In the genomic region with DNA sequence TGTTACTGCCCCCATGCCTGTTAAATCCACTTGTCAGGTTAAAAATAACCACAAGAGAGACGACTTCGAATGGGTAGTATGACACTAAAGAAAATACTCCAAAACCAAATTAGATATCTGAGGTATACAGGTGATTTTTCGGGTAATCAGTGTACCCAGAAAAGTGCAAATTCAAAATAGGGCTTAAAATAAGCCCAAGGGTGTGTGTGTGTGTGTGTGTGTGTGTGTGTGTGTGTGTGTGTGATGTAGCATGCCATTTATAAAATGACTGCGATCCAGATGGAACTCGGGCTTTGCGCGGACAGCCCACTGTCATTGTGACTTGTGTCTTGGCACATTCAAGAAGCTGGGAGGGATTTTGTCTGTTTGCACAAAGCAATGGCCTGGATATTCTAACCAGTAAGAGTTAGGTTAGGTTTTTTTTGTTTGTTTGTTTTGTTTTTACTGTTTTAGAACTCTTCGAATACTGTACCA, we compare ENCODE assay signal across 8 mouse cellular contexts. TPM values are rescaled to one million over a fixed set of nuclear protein-coding genes. Genes with fewer than 3 reads are reported as not detected.
DNase-seq lines count a peak whose midpoint lies in the region; ATAC-seq lines count a peak whose summit lies in the region.

No protein-coding gene starts in this region.

- H3K27ac ChIP-seq in kidney, embryonic 14.5 days (ENCODE audit: low read depth, low read length) = peak overlapping the region; percentile 97
- peak overlapping the region; percentile 95 for H3K27ac ChIP-seq in forebrain, embryonic 12.5 days
- H3K27ac ChIP-seq in kidney, embryonic 16.5 days (ENCODE audit: low read length) = peak overlapping the region; percentile 99

- no peak for DNase-seq in kidney, adult 18-20 months
- DNase-seq in T-cell, adult 2 months (ENCODE audit: low spot score) = peak; percentile 6
- peak; percentile 18 to 51 for DNase-seq in lung, postnatal 4 days
- DNase-seq in thymus, postnatal 10 days (ENCODE audit: low spot score in 2 of 2) = no peak

- peaks cover 12% of the 10 kb centered on the region; the same call in 1 of the 2 replicates for H3K4me1 ChIP-seq in kidney, embryonic 14.5 days (ENCODE audit: control insufficient read depth, insufficient read depth, low read length)
- H3K4me1 ChIP-seq in forebrain, embryonic 12.5 days = peaks cover 27% of the 10 kb centered on the region
- H3K4me1 ChIP-seq in kidney, embryonic 16.5 days (ENCODE audit: insufficient read depth, low read length) = peaks cover 7% of the 10 kb centered on the region

- peak overlapping the region; percentile 81 for H3K4me2 ChIP-seq in kidney, embryonic 14.5 days (replicated peaks; ENCODE audit: low read depth, low read length)
- H3K4me2 ChIP-seq in forebrain, embryonic 12.5 days = peak overlapping the region; percentile 69
- peak overlapping the region; percentile 79 for H3K4me2 ChIP-seq in kidney, embryonic 16.5 days (replicated peaks; ENCODE audit: low read depth, low read length)

- peak overlapping the region; percentile 92 for H3K4me3 ChIP-seq in kidney, embryonic 14.5 days (ENCODE audit: low read length)
- peak overlapping the region; percentile 79 for H3K4me3 ChIP-seq in forebrain, embryonic 12.5 days (replicated peaks)
- H3K4me3 ChIP-seq in kidney, embryonic 16.5 days (ENCODE audit: low read length) = peak overlapping the region; percentile 97

- ATAC-seq in kidney, embryonic 14.5 days (ENCODE audit: low FRiP score, low TSS enrichment) = no peak
- ATAC-seq in forebrain, embryonic 12.5 days (ENCODE audit: low FRiP score) = no peak
- ATAC-seq in kidney, embryonic 16.5 days (ENCODE audit: low FRiP score, low TSS enrichment) = no peak
- no peak for ATAC-seq in inflammation-experienced regulatory T-cells, adult 6 months

- peak overlapping the region; percentile 95 for H3K9ac ChIP-seq in kidney, embryonic 14.5 days (ENCODE audit: low read depth, low read length)
- H3K9ac ChIP-seq in forebrain, embryonic 12.5 days = peak overlapping the region; percentile 86
- peak overlapping the region; percentile 89 for H3K9ac ChIP-seq in kidney, embryonic 16.5 days (replicated peaks; ENCODE audit: low read length)

- no peaks in the 10 kb centered on the region for H3K9me3 ChIP-seq in kidney, embryonic 14.5 days (ENCODE audit: control insufficient read depth, low read length)
- H3K9me3 ChIP-seq in forebrain, embryonic 12.5 days = no peaks in the 10 kb centered on the region
- H3K9me3 ChIP-seq in kidney, embryonic 16.5 days (ENCODE audit: low read length) = no peaks in the 10 kb centered on the region

- H3K36me3 ChIP-seq in kidney, embryonic 14.5 days (ENCODE audit: control insufficient read depth, insufficient read depth, low read length) = no peaks in the 10 kb centered on the region
- H3K36me3 ChIP-seq in forebrain, embryonic 12.5 days (replicated peaks) = no peaks in the 10 kb centered on the region
- H3K36me3 ChIP-seq in kidney, embryonic 16.5 days (ENCODE audit: insufficient read depth, low read length) = no peaks in the 10 kb centered on the region

- 12% methylated on average over 8 of the region's 8 CpGs for WGBS in kidney, embryonic 14.5 days
- 15% methylated on average over 8 of the region's 8 CpGs for WGBS in forebrain, embryonic 12.5 days
- whole genome bisulfite sequencing in kidney, embryonic 16.5 days = 10% methylated on average over 8 of the region's 8 CpGs

- no peaks in the 10 kb centered on the region for H3K27me3 ChIP-seq in kidney, embryonic 14.5 days (ENCODE audit: control insufficient read depth, insufficient read depth, low read length)
- H3K27me3 ChIP-seq in forebrain, embryonic 12.5 days = no peaks in the 10 kb centered on the region
- no peaks in the 10 kb centered on the region for H3K27me3 ChIP-seq in kidney, embryonic 16.5 days (ENCODE audit: insufficient read depth, low read length)

RNA-seq across cellular contexts. Expression of gene Stard7, which starts 1.1 kb away (rescaled TPM):
- polyA plus RNA-seq in kidney, embryonic 14.5 days (2014; fragmentation: Nextera tagmentation; extraction: Ambion mirVana) = 53.0 and 102 TPM in 2 replicates
- 103 TPM in 2 replicates for polyA plus RNA-seq in forebrain, embryonic 12.5 days (2016; fragmentation: Nextera tagmentation; extraction: Ambion mirVana)
- 76.1 and 84.9 TPM in 2 replicates for polyA plus RNA-seq in kidney, embryonic 16.5 days (2015; fragmentation: Nextera tagmentation; extraction: Ambion mirVana)
- polyA plus RNA-seq in inflammation-experienced regulatory T-cells, adult 6 months (2017; shearing (Covaris generic)) = 10 to 100 TPM; 25.3 to 34.8 (median 28.0) TPM

RNA-seq across cellular contexts. Expression of gene Tmem127, which starts 23.4 kb away (rescaled TPM):
- 13.5 and 19.8 TPM in 2 replicates for polyA plus RNA-seq in kidney, embryonic 14.5 days (2014; fragmentation: Nextera tagmentation; extraction: Ambion mirVana)
- polyA plus RNA-seq in forebrain, embryonic 12.5 days (2016; fragmentation: Nextera tagmentation; extraction: Ambion mirVana) = 29.6 and 33.0 TPM in 2 replicates
- 29.0 and 29.5 TPM in 2 replicates for polyA plus RNA-seq in kidney, embryonic 16.5 days (2015; fragmentation: Nextera tagmentation; extraction: Ambion mirVana)
- 10 to 100 TPM; 49.4 to 81.0 (median 67.0) TPM for polyA plus RNA-seq in inflammation-experienced regulatory T-cells, adult 6 months (2017; shearing (Covaris generic))

RNA-seq across cellular contexts. Expression of gene Ciao1, which starts 23.5 kb away (rescaled TPM):
- 60.1 and 62.5 TPM in 2 replicates for polyA plus RNA-seq in kidney, embryonic 14.5 days (2014; fragmentation: Nextera tagmentation; extraction: Ambion mirVana)
- 51.3 and 55.0 TPM in 2 replicates for polyA plus RNA-seq in forebrain, embryonic 12.5 days (2016; fragmentation: Nextera tagmentation; extraction: Ambion mirVana)
- polyA plus RNA-seq in kidney, embryonic 16.5 days (2015; fragmentation: Nextera tagmentation; extraction: Ambion mirVana) = 74.2 and 81.7 TPM in 2 replicates
- polyA plus RNA-seq in inflammation-experienced regulatory T-cells, adult 6 months (2017; shearing (Covaris generic)) = 10 to 100 TPM; 39.3 to 59.1 (median 51.3) TPM

Comparison
In these comparisons a context has a peak if more than half of its experiments do, and no peak if none do; other contexts are left out.
1. DNase-seq: peak in T-cell, adult 2 months (single experiment) and lung, postnatal 4 days (2 of 2); none in kidney, adult 18-20 months (single experiment) and thymus, postnatal 10 days (0 of 2).
2. Peak in every context shown above with its lines, with median percentiles within 50 percentile points of each other: H3K27ac ChIP-seq, H3K4me2 ChIP-seq, H3K4me3 ChIP-seq and H3K9ac ChIP-seq.